Mouse (Mus musculus): ENCODE results near the gene Clca2.
A peak's percentile ranks its signal among the peaks of the same experiment; 100 is the strongest.

Gene Clca2

GRCm38 (mm10) chr3:145099291-145099690, at the start of gene Clca2:
TSS of gene Clca2 (minus strand) at chr3:145099443.
- no peak for DNase-seq (ENCODE audit: low read depth)

GRCm38 (mm10) chr3:145147952-145148351, 48.7 kb upstream of the Clca2 start:
- DNase-seq (ENCODE audit: low read depth): no peak

GRCm38 (mm10) chr3:145147483-145147882, 48.2 kb upstream of the Clca2 start:
- no peak for DNase-seq (ENCODE audit: low read depth)

GRCm38 (mm10) chr3:145146871-145147270, 47.6 kb upstream of the Clca2 start:
- DNase-seq (ENCODE audit: low read depth): no peak

DNA sequence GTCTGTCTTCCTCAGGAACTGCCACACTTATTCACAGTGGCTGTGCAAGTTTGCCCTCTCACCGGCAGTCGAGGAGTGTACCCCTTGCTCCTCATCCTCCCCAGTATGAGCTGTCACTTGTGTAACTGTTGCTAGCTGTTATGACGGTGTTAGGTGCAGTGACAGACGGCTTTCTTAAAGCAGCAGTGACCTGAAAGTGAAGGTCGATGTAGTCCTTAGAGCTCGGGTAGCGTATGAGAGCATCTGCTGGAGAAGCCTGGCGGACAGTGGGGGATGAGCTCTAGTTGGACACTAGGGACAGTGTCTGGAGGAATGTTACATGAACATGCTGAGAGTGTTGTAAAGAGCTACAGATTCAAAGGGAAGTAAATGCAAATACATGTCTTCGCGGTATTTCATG, 44.6 kb upstream of the Clca2 start:
- no peak for DNase-seq (ENCODE audit: low read depth)

DNA sequence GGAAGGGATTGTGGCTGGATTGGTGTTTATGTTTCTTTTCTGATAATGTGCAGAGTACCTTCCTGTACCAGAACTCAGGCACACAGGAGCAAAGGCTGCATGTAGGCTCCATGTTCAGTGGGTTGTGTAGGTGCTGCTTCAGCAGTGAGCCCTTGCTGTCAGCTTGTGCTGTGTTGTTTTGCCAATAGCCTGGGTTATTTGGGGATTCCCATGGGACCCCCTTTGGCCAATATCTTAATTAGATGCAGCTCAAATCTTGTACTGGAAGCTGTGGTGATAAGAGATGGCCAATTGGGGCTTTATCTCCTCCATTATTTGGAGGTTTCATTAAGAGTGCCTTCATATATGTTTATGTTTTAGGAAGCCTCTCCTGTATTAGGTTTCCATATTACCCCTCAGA, 43.7 kb upstream of the Clca2 start:
- no peak for DNase-seq (ENCODE audit: low read depth)

- no peak for DNase-seq (ENCODE audit: low read depth)
Observed at GRCm38 (mm10) chr3:145140236-145140635, 41.0 kb upstream of the Clca2 start.

GRCm38 (mm10) chr3:145131210-145131868, 32.1 kb upstream of the Clca2 start:
- DNase-seq (ENCODE audit: low read depth): no peak

DNA sequence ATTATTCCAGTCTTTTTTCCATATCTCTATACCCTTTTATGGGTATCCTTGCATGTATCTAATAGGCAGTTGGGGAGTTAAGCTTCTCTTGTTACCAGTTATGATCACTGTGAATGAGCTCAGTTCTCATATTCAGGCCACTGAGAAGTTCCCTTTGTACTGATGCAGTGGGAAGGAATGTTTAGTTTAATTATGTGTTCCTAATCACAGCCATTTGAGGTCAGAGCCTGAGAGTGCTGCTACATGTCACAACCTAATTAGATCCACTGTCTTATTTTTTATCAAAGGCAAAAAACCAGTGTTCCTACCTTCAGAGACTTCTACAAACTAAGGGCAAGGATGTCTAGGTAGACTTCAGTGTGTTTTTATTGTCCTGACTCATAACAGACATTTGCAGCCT, 30.1 kb upstream of the Clca2 start:
- DNase-seq (ENCODE audit: low read depth): no peak

- no peak for DNase-seq (ENCODE audit: low read depth)
Observed at GRCm38 (mm10) chr3:145126618-145127017, 27.4 kb upstream of the Clca2 start.

GRCm38 (mm10) chr3:145119425-145119824, 20.2 kb upstream of the Clca2 start:
- DNase-seq (ENCODE audit: low read depth): no peak

GRCm38 (mm10) chr3:145119002-145119358, 19.7 kb upstream of the Clca2 start:
- no peak for DNase-seq (ENCODE audit: low read depth)

DNA sequence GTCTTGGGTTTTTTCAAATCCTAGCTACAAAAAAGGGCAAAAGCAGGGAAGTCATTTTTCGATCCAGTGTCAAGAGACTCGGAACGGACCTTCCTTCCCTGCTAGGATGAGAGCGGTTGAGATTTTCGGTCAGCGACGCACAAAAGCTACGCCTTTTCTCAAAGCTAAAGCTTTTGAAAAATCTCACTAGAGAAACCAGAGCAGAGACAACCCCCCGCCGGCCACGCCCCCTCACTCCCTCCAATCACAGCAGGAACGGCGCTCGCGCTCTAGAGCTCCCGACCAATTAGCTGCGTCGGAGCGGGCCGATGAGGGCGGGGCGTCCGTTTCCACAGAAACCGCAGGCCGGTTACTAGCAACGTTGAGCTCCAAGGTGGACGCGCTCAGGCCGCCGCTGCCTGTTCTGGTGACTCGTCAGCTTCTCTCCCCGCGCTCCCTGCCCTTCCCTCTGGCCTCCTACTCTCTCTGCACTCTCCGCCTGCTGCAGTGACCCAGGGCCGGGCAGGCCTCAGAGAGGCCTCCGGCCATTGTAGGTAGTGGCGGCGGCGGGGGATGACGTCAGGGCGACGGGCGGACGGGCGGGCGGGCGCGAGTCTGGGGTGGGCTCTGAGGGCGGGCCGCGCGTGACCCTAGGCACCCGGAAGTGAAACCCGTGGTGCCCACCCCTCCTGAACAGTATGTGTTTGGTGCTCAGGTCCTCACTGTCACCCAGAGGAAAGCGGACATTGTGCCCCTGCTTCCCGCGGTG, 19.2 kb upstream of the Clca2 start, which contains the start of gene Odf2l:
Odf2l (plus strand) TSS at position 335 of the 748 bp plus-strand sequence.
- peak; percentile 93 for DNase-seq (ENCODE audit: low read depth)

DNA sequence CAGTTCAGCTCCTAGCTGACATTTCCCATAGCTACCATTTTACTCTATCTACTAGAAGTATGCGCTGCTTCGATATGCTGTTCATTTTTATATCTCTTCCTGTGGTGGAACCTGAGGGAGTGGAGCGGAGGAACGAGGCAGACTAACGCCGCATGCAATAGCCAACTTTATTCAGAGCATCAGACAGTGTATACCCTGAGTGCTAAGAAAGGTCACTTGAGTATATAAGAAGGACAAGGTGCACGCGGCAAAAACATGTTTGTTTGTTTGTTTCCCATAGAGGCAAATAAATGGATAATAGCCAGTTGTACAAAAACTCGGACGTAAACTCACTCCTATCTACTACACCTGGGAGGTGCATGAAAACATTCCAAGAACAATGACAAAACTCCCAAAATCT, 18.4 kb upstream of the Clca2 start:
- no peak for DNase-seq (ENCODE audit: low read depth)

DNA sequence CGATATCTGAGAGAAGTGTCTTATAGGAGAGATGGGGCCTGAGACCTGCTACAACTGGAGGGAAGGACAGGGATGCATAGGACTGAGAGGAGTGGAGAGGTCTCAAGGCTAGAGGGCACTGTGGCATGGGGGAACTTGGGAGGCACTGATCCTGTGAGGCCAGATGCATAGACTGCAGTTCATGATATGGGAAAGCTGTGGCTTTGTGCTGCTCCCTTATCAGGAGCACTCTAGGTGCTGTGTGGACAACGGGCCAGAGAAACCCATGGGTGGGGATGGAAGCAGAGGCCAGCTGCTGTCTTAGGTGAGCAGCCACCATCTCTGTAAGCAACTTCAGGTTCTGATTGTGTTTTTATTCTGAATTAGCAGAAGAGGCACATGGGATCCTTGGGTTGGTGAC, 15.9 kb upstream of the Clca2 start:
- no peak for DNase-seq (ENCODE audit: low read depth)

GRCm38 (mm10) chr3:145105773-145106504, 6.7 kb upstream of the Clca2 start:
- DNase-seq (ENCODE audit: low read depth): no peak

GRCm38 (mm10) chr3:145105076-145105772, 6.0 kb upstream of the Clca2 start:
- no peak for DNase-seq (ENCODE audit: low read depth)

DNA sequence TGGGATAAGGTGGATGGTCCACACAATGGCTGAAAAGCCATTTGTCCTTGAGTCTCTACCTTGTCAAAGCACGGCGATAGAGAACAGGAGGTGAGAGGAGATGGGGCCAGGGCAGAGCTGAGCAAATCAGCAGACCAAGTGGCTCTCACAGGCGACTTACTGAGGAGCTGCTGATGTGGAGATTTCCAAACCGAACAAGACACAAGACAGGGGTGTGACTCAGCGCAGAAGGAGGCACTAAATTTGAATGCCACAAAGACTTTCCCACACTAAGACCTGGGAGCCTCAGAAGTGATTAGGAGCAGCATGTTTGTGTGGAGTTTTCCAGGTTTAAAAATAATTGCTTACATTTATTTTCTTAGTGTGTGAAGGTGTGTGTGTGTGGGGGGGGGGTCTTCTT, 4.5 kb upstream of the Clca2 start:
- DNase-seq (ENCODE audit: low read depth): no peak

DNA sequence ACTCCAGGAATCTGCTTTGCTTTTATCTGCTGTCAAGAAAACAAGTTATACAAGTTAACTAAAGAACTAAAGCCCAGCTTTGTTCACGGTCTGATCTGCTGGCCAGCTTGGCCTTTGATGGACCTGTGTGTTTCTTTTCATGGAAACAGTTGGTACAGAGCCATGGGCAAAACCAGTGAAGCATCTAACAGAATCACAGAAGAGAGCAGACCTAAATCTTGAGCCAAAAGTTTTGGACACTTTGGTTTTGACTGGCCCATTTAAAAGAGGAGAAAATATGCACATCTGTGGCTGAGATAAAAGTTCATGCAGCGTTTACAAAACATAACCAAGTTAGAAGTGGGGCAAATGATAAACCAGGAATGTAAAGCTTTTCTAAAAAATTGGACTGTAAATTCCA, 4.1 kb upstream of the Clca2 start:
- no peak for DNase-seq (ENCODE audit: low read depth)

DNA sequence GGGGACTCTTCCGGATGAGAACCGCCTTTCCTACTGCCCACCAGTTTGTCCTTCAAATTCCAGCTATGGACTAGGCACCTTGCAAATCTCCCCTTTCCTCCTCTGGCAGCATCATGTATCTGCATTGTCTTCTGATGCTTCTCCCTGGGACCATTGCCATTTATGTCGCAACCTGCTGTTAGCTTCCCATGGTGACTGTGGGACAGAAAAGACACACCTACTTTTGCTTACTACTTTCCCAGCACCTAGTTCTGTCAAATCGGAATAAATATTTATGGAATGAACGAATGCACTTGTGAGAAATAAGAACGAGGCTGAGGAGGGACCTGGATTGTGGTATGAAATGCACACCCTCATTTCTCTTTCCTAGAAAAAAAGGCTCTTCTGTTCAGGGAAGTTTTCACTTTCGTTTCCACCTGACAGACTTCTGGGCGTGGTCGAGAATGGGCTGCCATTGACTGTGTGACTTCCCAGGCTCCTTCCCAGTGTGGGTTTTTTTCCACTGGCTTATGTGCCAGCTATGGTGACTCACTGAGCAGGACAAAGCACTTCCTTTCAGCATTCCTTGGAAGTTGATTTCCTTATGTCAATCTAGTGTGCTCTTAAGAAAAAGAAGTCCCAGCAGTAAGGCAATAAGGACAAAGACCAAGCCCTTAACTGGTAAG, 2.8 kb upstream of the Clca2 start:
- DNase-seq (ENCODE audit: low read depth): no peak

DNA sequence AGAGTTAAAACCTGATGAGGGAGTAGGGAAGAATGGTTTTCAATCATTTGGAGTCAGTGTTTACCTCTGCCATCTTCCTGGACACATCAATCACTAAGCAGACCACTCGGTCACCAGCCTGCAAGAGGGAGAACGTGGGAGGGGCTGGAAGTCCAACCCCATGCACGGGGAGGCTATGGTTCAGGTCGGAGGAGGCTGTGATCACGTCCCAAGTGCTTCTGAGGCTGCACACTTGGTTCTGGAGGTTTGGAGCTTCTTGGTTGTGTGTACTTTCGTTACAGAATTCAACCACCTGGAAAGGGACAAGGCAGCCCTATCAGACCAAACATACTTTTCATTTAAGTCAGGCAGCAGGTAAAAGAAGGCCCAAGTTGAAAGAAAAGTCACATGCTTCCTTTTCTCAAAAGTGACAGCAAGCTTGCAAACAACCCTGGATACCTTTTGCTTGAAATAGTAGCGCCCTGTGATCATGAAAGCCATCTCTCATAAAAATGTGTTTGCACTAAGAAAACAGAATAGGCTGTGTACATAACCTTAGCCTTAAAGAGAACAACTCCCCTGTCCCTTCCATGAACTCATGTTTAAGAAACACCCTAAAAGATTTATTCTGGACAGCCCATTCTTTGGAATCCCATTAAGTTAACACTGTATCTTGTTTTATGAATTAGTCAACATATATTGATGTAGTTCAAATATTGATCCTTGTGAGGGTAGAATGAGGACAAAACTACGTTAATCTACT, 11.2 kb downstream of the Clca2 start:
- no peak for DNase-seq (ENCODE audit: low read depth)
